Mouse (Mus musculus): ENCODE data around the gene Defb42. TPM values are rescaled to one million over a fixed set of nuclear protein-coding genes. Genes with fewer than 3 reads are reported as not detected.

The Defb42 gene
- polyA plus RNA-seq, 1 experiment from 2014 or later, result not detected

GRCm38 (mm10) chr14:63050769-63051168, 4.0 kb downstream of the Defb42 start:
- Histone ChIP-seq H3K9me3 (ENCODE audit: control insufficient read depth, low read length) (no peaks in the 10 kb centered on the region), H3K4me2 (replicated peaks) (no peak overlapping the region), H3K4me3 (replicated peaks; ENCODE audit: low read length) (no peak overlapping the region), H3K36me3 (replicated peaks; ENCODE audit: control insufficient read depth, insufficient read depth) (no peaks in the 10 kb centered on the region), H3K4me1 (replicated peaks; ENCODE audit: control insufficient read depth, insufficient read depth, low read length) (no peaks in the 10 kb centered on the region), H3K27ac (no peak overlapping the region), H3K27me3 (ENCODE audit: control insufficient read depth, insufficient read depth, low read length) (no peaks in the 10 kb centered on the region), H3K9ac (no peak overlapping the region)
- WGBS, result 38% methylated on average over 5 of the region's 5 CpGs
- ATAC-seq (ENCODE audit: low FRiP score), result no peak
- DNase-seq (ENCODE audit: low spot score), result peak; percentile 34

DNA sequence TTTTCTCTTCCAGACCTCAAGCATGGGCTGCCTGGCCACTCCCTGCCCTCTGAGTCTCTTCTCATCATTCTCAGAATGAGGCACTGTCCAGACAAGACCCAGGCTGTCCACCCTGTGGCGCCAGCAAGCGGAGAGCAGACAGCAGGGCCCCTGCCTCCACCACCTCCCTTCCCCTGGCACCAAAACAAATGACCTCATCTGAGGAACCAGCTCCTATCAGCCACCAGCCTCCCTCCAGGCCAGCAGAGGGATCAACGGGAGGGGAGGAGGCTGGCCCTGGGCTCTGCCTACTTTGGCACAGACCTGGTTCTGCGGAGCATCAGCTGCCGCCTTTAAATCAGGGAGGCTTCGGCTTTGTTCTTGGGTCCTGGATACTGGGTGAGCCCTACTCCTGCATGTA, 7.9 kb downstream of the Defb42 start:
- Histone ChIP-seq H3K27me3 (ENCODE audit: control insufficient read depth, insufficient read depth, low read length) (no peaks in the 10 kb centered on the region), H3K4me2 (replicated peaks) (no peak overlapping the region), H3K36me3 (replicated peaks; ENCODE audit: control insufficient read depth, insufficient read depth) (no peaks in the 10 kb centered on the region), H3K9ac (no peak overlapping the region), H3K9me3 (ENCODE audit: control insufficient read depth, low read length) (no peaks in the 10 kb centered on the region), H3K4me1 (replicated peaks; ENCODE audit: control insufficient read depth, insufficient read depth, low read length) (no peaks in the 10 kb centered on the region), H3K27ac (no peak overlapping the region), H3K4me3 (replicated peaks; ENCODE audit: low read length) (no peak overlapping the region)
- ATAC-seq (ENCODE audit: low FRiP score) (peak; percentile 55; the same call in 1 of the 2 replicates), DNase-seq (ENCODE audit: low spot score) (peak; percentile 38)
- WGBS, result 38% methylated on average over 6 of the region's 6 CpGs

GRCm38 (mm10) chr14:63060361-63060760, 13.6 kb downstream of the Defb42 start:
- no peak overlapping the region for H3K9ac ChIP-seq

DNA sequence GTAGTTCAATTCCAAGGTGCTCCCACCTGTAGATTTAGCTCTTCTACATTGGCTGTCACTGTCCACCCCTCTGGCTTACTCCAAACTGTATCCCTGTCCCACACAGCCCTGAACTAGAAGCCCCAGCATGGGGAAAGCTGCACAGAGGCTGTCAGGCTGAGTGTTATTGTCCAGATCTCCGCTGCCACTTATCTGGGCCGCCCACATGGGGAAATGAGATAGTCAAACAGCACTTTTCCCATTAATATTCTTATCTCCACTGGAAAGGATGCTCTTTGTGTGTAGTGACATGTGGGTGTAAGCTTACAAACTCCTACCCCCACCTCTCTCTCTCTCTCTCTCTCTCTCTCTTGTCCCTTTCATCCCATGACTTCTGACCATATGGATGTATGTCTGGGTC, 15.4 kb downstream of the Defb42 start:
- H3K9me3 ChIP-seq (ENCODE audit: control insufficient read depth, low read length), result 0 out of 2 replicates have a peak, but pooled peaks cover 3% of the 10 kb centered on the region
- DNase-seq (ENCODE audit: low spot score), result no peak

More at GRCm38 (mm10) chr14:63060361-63060760, 13.6 kb downstream of the Defb42 start:
- ATAC-seq (ENCODE audit: low FRiP score) (no peak), DNase-seq (ENCODE audit: low spot score) (no peak)
- H3K9me3 ChIP-seq (ENCODE audit: control insufficient read depth, low read length), result 0 out of 2 replicates have a peak, but pooled peaks cover 3% of the 10 kb centered on the region
- no peaks in the 10 kb centered on the region for H3K27me3 ChIP-seq (ENCODE audit: control insufficient read depth, insufficient read depth, low read length)
- 85% methylated on average over 10 of the region's 10 CpGs for WGBS
- no peak overlapping the region for H3K27ac ChIP-seq
- no peaks in the 10 kb centered on the region for H3K4me1 ChIP-seq (replicated peaks; ENCODE audit: control insufficient read depth, insufficient read depth, low read length)
- H3K4me3 ChIP-seq (replicated peaks; ENCODE audit: low read length), result no peak overlapping the region
- H3K4me2 ChIP-seq (replicated peaks), result no peak overlapping the region
- H3K36me3 ChIP-seq (replicated peaks; ENCODE audit: control insufficient read depth, insufficient read depth), result no peaks in the 10 kb centered on the region

GRCm38 (mm10) chr14:63065391-63065790, 18.6 kb downstream of the Defb42 start:
- DNase-seq (ENCODE audit: low spot score) (no peak), ATAC-seq (ENCODE audit: low FRiP score) (no peak)
- Histone ChIP-seq H3K9me3 (ENCODE audit: control insufficient read depth, low read length) (0 out of 2 replicates have a peak, but pooled peaks cover 3% of the 10 kb centered on the region), H3K4me1 (replicated peaks; ENCODE audit: control insufficient read depth, insufficient read depth, low read length) (no peaks in the 10 kb centered on the region), H3K9ac (no peak overlapping the region), H3K4me3 (replicated peaks; ENCODE audit: low read length) (no peak overlapping the region), H3K27me3 (ENCODE audit: control insufficient read depth, insufficient read depth, low read length) (no peaks in the 10 kb centered on the region), H3K27ac (no peak overlapping the region), H3K36me3 (replicated peaks; ENCODE audit: control insufficient read depth, insufficient read depth) (no peaks in the 10 kb centered on the region), H3K4me2 (replicated peaks) (no peak overlapping the region)
- 74% methylated on average over 5 of the region's 5 CpGs for WGBS

More for the DNA sequence above, 15.4 kb downstream of the Defb42 start:
- no peak overlapping the region for H3K9ac ChIP-seq
- H3K27me3 ChIP-seq (ENCODE audit: control insufficient read depth, insufficient read depth, low read length), result no peaks in the 10 kb centered on the region
- WGBS, result 94% methylated on average over 2 of the region's 2 CpGs
- ATAC-seq (ENCODE audit: low FRiP score), result no peak
- H3K27ac ChIP-seq, result no peak overlapping the region
- H3K4me1 ChIP-seq (replicated peaks; ENCODE audit: control insufficient read depth, insufficient read depth, low read length), result no peaks in the 10 kb centered on the region
- H3K4me2 ChIP-seq (replicated peaks), result no peak overlapping the region
- no peak overlapping the region for H3K4me3 ChIP-seq (replicated peaks; ENCODE audit: low read length)
- H3K36me3 ChIP-seq (replicated peaks; ENCODE audit: control insufficient read depth, insufficient read depth), result no peaks in the 10 kb centered on the region

- Histone ChIP-seq H3K4me3 (replicated peaks; ENCODE audit: low read length) (no peak overlapping the region), H3K9me3 (ENCODE audit: control insufficient read depth, low read length) (0 out of 2 replicates have a peak, but pooled peaks cover 3% of the 10 kb centered on the region), H3K4me1 (replicated peaks; ENCODE audit: control insufficient read depth, insufficient read depth, low read length) (no peaks in the 10 kb centered on the region), H3K36me3 (replicated peaks; ENCODE audit: control insufficient read depth, insufficient read depth) (no peaks in the 10 kb centered on the region), H3K27ac (no peak overlapping the region), H3K9ac (no peak overlapping the region), H3K4me2 (replicated peaks) (peak overlapping the region; percentile 38), H3K27me3 (ENCODE audit: control insufficient read depth, insufficient read depth, low read length) (no peaks in the 10 kb centered on the region)
- WGBS, result 35% methylated on average over 16 of the region's 16 CpGs
- DNase-seq (ENCODE audit: low spot score), result peak; percentile 95
- no peak for ATAC-seq (ENCODE audit: low FRiP score)
These were observed 20.0 kb downstream of the Defb42 start for GRCm38 (mm10) chr14:63066630-63067310.

DNA sequence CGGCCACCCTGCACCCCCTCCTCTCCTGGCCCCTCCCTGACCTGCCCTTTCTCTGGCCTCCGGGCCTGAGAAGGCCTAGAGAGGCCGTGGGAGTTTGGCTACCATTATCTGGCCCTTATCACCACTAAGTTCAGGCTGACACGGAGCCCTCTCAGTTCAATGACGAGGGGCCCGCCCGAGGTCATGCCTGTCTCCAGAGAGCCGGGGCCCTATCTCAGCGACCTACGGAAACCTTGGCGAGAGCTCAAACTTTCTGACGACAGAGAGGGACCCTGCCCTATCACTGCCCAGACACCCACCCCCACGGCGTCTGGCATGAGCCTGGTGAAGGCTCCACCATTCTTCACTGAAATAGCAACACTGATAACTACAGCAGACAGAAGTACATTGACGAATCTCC, 20.9 kb downstream of the Defb42 start:
- no peak for ATAC-seq (ENCODE audit: low FRiP score)

More for the DNA sequence above, 20.9 kb downstream of the Defb42 start:
- Histone ChIP-seq H3K36me3 (replicated peaks; ENCODE audit: control insufficient read depth, insufficient read depth) (no peaks in the 10 kb centered on the region), H3K4me2 (replicated peaks) (no peak overlapping the region), H3K4me1 (replicated peaks; ENCODE audit: control insufficient read depth, insufficient read depth, low read length) (no peaks in the 10 kb centered on the region), H3K4me3 (replicated peaks; ENCODE audit: low read length) (no peak overlapping the region), H3K27me3 (ENCODE audit: control insufficient read depth, insufficient read depth, low read length) (no peaks in the 10 kb centered on the region), H3K9ac (no peak overlapping the region), H3K27ac (no peak overlapping the region), H3K9me3 (ENCODE audit: control insufficient read depth, low read length) (0 out of 2 replicates have a peak, but pooled peaks cover 3% of the 10 kb centered on the region)
- DNase-seq (ENCODE audit: low spot score), result no peak
- WGBS, result 76% methylated on average over 15 of the region's 15 CpGs

Other genes with a start within 250 kb of the Defb42 start
- gene Wdfy2, start 209.3 kb upstream of the Defb42 start, polyA plus RNA-seq (2014; fragmentation: Nextera tagmentation; extraction: Ambion mirVana), result 11.0 and 12.0 TPM in 2 replicates
- gene Defb48, start 62.5 kb upstream of the Defb42 start, polyA plus RNA-seq (2014; fragmentation: Nextera tagmentation; extraction: Ambion mirVana), result not detected in 2 replicates
- not detected in 2 replicates for gene Defb47, start 48.9 kb upstream of the Defb42 start, polyA plus RNA-seq (2014; fragmentation: Nextera tagmentation; extraction: Ambion mirVana)
- not detected in 2 replicates for gene Defb43, start 35.2 kb upstream of the Defb42 start, polyA plus RNA-seq (2014; fragmentation: Nextera tagmentation; extraction: Ambion mirVana)
- gene Defb30, start 3.0 kb downstream of the Defb42 start, polyA plus RNA-seq (2014; fragmentation: Nextera tagmentation; extraction: Ambion mirVana), result not detected in 2 replicates